Mouse (Mus musculus) adipocyte (in vitro differentiated cells): ENCODE results near the gene Gtf2e1.
A peak's percentile ranks its signal among the peaks of the same experiment; 100 is the strongest.

ENCODE experiments used
- DNase-seq: peaks from one replicate; pipeline ENCODE4 v3.0.0-alpha.2; 2016; ENCODE audit warnings: low spot score

Gene Gtf2e1

GRCm38 (mm10) chr16:37539611-37540580, at the start of gene Gtf2e1, which contains the start of gene Rabl3:
TSS of gene Gtf2e1 (minus strand) at chr16:37539789.
TSS of gene Rabl3 (plus strand) at chr16:37539885.
- peak; percentile 100 for DNase-seq

GRCm38 (mm10) chr16:37585129-37585563, 45.6 kb upstream of the Gtf2e1 start:
- no peak for DNase-seq

DNA sequence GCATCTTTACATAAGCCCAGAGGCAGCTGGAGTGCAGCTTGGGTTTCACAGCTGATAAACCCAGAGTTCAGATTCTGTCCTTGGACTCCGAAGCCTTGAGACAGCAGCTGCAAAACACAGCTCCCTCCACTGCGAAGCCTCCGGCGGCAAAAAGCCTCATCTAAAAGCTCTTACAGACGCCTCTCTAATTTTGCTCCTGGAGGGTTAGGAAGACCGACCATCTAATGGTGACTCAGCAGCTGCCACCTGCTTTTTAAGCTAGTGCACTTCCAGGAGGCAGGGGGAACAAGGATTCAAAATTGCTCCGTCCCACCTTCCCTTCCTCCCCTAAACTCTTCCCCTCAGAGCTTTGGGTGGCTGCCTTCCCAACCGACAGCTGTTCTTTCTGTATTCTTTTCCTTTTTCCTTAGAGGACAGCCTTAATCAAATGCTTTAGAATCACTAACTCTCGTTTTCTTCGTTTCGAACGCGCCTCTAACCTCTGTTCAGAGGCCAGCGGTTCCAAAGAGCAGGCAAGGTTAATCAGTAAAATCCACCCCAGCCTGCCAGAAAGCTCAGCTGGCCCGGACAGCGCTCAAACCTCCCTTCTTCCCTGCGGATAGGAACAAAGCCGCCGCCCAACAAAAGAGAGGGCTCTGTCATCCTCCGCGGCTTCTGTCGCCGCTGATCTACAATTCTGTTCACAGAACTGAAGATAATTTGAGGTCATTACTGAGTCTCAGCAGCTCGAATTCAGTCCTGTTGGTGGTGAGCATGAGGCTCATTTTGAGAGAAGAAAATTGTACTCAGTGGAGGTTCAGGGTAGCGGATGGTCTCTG, 44.8 kb upstream of the Gtf2e1 start:
- DNase-seq = no peak

DNA sequence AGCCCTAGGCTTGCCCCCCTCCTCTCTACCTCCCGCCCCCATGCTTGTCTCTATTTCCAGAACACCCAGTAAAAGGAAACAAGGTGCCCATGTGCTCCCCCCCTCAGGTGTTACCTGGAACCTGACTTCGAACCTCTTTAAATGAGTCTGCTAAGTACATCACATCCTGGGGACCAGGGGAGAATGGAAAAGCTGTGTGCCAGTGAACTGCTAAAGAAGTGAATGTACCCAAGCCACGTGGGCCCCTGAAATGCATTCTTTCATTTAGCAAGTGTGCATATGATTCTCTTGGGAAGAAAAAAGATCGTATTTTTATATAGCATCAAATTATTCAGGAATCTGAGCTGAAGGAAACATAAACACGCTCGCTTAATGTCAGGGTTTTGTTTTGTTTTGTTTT, 44.2 kb upstream of the Gtf2e1 start:
- DNase-seq = no peak

GRCm38 (mm10) chr16:37583306-37583705, 43.7 kb upstream of the Gtf2e1 start:
- DNase-seq = no peak

- DNase-seq = no peak
These were observed 42.3 kb upstream of the Gtf2e1 start for GRCm38 (mm10) chr16:37581901-37582300.

GRCm38 (mm10) chr16:37580651-37581050, 41.1 kb upstream of the Gtf2e1 start:
- no peak for DNase-seq

DNA sequence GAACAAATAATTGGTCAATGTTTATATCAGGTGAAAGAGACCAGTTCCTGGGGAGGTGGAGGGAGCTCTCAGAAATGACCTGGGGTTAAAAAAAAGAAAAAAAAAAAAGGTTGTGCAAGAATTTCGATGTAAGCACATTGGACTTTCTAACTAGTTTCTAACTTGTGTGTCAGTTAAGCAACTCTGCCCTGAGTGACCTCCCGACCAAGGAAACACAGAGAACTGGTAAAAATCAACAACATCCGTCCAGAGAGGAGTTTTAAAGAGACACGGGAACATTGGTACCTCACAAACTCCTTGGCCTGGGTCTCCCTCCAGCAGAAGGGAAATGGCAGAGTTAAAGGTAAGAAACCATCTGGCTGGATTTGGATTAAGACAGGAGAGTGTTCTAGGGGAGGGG, 40.4 kb upstream of the Gtf2e1 start, which contains the start of gene Hgd:
Hgd (plus strand) TSS at position 160 of the 400 bp plus-strand sequence.
- DNase-seq = peak; percentile 67

GRCm38 (mm10) chr16:37579591-37579990, 40.0 kb upstream of the Gtf2e1 start:
- DNase-seq = peak; percentile 7

- DNase-seq = no peak
These were observed 35.7 kb upstream of the Gtf2e1 start for GRCm38 (mm10) chr16:37575325-37575724.

- no peak for DNase-seq
These were observed 33.5 kb upstream of the Gtf2e1 start for GRCm38 (mm10) chr16:37573061-37573460.

DNA sequence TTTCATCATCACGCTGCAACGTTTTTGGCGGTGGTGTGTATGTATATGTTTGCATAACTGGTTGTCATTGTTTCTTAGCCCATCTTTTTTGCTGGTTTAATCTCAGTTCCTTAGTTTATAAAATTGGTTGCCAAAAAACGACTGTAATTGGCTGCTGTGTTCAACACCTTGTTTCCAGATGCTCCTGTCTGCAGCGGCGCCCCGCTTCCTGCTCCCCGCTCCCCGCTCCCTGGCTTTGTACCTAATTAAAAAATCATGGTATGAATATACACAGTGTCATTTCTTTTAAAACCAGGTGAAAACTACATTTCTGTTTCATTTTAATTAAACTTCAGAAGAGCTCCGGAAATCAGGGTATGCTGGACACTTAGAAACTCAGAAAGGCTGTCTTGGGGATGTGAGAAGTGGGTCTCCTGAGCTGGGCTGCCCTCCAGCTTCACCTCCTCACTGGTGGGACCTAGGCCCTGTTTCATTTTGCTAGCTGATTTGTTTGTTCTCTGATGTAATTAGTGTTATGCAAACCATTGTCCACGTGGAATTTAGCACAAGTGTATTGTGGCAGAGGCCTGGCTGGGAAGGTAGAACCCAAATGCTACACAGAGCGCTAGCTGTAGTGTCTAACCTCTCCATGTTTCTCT, 32.6 kb upstream of the Gtf2e1 start:
- DNase-seq = no peak

DNA sequence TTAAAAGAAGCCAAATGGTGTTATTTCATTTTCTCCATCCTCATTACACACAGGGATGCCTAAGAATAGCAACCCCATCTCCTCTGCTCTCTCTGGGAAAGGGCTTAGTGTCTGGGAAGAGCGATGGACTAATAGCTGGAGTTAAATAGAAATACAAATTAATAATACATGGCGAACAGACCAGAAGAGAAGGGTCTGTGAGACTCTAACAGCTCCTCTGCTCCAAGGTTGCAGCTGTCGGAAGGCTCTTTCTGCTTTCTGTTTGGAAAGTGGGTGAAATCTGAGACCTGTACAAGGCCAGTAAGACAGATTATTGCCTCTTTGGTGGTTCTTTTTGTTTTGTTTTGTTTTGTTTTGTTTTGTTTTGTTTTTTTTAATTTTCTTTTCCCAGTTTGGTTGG, 32.0 kb upstream of the Gtf2e1 start:
- DNase-seq = no peak

DNA sequence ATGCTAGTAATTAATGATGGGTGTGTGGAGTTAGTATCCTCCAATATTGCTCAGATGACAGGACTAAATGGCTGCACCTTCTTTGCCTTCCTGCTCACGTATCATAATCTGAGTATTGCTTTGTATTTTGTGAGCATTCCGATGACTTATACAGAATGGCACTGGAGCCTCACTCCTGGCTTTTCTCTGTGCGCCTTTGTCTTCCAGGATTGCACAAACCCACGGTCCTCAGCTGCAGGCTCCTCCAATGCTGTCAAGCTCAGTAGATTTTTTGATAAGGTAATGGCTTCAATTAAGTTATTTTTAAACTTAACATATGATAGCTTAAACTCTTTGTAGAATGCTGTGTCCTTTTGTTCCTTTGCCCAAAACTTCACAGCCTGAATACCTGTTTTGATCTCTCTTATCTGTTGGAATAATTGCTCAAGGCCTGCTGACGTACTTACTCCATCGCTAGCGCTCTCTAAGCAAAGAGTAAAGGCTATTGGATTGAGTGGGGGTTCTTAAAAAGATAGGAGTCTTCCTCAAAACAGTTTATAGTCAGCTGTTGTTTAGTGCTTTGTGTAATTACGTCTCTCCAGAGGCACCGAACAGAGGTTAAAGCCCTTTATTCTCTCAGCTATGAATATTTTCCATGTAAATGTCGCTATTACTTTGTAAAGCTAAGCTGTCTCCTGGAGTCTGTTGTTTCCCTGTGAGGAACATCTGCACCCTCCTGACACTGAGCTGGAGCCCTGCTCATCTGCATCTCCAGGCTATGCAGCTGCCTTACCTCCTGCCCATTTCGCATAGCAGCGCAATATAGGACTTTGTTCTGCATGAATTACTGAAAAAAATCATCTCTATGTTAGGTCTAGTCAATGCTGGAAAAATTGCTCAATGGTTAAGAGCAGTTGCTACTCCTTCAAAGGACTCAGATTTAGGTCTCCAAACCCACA, 27.8 kb upstream of the Gtf2e1 start:
- no peak for DNase-seq

DNA sequence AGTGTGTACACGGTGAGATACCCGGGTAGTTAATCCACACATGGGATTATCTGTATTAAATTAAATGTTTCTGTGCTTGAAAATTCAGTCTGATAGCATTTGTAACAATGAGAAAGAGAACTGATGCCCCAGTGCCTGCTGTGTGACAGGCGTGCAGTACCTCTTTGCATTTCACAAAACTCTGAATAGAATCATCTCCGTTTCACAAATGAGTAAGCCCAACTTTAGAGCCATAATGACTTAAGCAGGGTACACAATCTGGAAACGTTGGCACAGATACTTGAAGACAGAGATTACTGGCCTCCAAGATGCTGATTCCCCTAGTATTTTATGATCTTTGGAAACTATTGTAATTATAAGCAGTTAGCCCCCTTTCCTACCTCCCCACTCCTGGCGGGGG, 26.5 kb upstream of the Gtf2e1 start:
- no peak for DNase-seq

- DNase-seq = no peak
These were observed 25.5 kb upstream of the Gtf2e1 start for GRCm38 (mm10) chr16:37565117-37565516.

GRCm38 (mm10) chr16:37562961-37563360, 23.4 kb upstream of the Gtf2e1 start:
- no peak for DNase-seq

DNA sequence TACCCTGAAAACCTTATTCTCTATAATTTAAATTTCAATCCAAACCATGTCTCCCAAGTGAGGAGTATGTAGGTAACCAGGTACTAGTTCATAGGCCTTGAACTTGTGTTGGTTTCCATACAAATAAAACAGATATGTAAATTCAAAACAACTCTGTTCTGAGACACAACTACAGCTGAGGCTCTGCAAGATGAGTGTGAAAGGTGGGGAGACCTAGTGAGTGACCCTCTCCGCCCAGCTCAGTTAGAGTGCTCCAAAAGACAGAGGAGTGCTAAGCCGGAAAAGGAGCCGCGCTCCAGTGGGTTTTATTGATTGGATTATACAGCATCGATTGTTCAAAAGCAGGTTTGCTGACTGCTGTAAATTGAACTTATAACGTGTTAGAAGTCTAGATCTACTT, 22.8 kb upstream of the Gtf2e1 start:
- no peak for DNase-seq

GRCm38 (mm10) chr16:37552824-37553223, 13.2 kb upstream of the Gtf2e1 start:
- no peak for DNase-seq

- no peak for DNase-seq
These were observed 11.4 kb upstream of the Gtf2e1 start for GRCm38 (mm10) chr16:37550981-37551380.

DNA sequence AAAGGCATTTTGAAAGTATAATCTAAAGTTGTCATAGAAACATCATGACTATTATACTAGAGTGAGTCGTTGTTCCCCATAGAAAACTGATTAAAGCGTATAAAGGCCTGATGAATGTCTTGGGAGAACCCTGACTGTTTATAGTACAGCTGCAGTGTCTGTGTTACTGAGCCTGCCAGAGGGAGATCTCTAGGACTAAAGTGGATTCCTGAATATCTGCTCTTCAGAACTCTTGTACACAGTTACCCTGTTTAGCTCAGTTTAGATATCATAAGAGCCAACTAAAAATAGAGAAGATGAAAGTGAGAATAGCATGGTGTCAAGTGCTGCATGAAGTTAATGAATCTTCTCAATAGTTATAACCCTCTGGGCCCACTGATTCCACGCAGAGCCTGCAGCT, 10.7 kb upstream of the Gtf2e1 start:
- no peak for DNase-seq
